Mouse (Mus musculus) megakaryocyte, embryonic 14.5 days (primary cell): ENCODE data around the gene Acly. TPM values are rescaled to one million over a fixed set of nuclear protein-coding genes. Genes with fewer than 3 reads are reported as not detected.
A peak's percentile ranks its signal among the peaks of the same experiment; 100 is the strongest.

ENCODE experiments used
- H3K27me3 ChIP-seq: replicated peaks from 2 replicates; pipeline ENCODE3; 2012; ENCODE audit warnings: inconsistent platforms
- H3K36me3 ChIP-seq: replicated peaks from 2 replicates; pipeline ENCODE3; 2012; ENCODE audit warnings: low read length, inconsistent platforms, mixed read lengths
- H3K4me1 ChIP-seq: 2 replicates; pipeline ENCODE4 v1.6.1; 2012; ENCODE audit warnings: inconsistent platforms
- H3K4me3 ChIP-seq: replicated peaks from 2 replicates; pipeline ENCODE3; 2012; ENCODE audit warnings: moderate library complexity, mild to moderate bottlenecking, inconsistent platforms
- H3K9me3 ChIP-seq: 2 replicates; pipeline ENCODE4 v1.6.1; 2012; ENCODE audit warnings: inconsistent platforms
- FLI1 ChIP-seq: IDR thresholded peaks from 2 replicates; pipeline ENCODE4 v1.6.1; 2012; ENCODE audit warnings: low read length, inconsistent platforms, mixed read lengths
- GATA1 ChIP-seq: IDR thresholded peaks from 3 replicates; pipeline ENCODE4 v1.6.1; 2012; ENCODE audit warnings: mixed read lengths, low read length, inconsistent platforms, borderline replicate concordance
- polyA plus RNA-seq: library from polyadenylated mRNA; stranded (reverse); fragments of >175 nt; gene quantifications from 2 replicates; pipeline ENCODE4 v1.2.3, GENCODE M21; 2012; ENCODE audit warnings: low replicate concordance; ENCODE audit not compliant: insufficient read depth

Gene Acly
- polyA plus RNA-seq, 1 experiment = 21.1 TPM

GRCm38 (mm10) chr11:100567815-100568245, 40.0 kb upstream of the Acly start:
- H3K4me3 ChIP-seq = no peak overlapping the region
- TF ChIP-seq GATA1 = no peak
- no peaks in the 10 kb centered on the region for H3K36me3 ChIP-seq
- peaks cover 15% of the 10 kb centered on the region for H3K27me3 ChIP-seq
- peaks cover 28% of the 10 kb centered on the region for H3K4me1 ChIP-seq
- peaks cover 4% of the 10 kb centered on the region for H3K9me3 ChIP-seq

- peaks cover 28% of the 10 kb centered on the region for H3K4me1 ChIP-seq
- TF ChIP-seq FLI1 (no peak), GATA1 (no peak)
These were observed 39.4 kb upstream of the Acly start for GRCm38 (mm10) chr11:100567229-100567628.

DNA sequence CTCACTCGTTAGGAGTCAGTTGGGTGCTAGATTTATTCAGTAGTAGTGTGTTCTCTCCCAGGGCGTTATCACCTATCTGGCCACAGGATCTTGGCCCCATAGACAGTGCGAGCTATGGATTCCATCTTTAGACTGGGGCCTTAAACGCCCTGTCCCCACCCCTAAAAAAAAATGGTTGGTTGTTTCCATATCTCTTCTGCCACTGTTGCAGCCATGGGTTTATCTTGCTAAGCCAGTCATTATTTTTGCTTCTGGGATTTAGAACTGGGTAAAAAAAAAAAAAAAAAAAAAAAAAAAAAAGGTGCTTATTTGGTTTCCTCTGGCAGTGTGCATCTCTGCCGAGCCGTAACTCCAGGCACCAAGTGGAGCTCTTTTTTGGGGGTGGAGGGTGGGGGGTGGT, 36.9 kb upstream of the Acly start:
- H3K4me3 ChIP-seq = no peak overlapping the region
- no peak for TF ChIP-seq FLI1
- no peak for TF ChIP-seq GATA1
- H3K4me1 ChIP-seq = peaks cover 5% of the 10 kb centered on the region; the same call in 1 of the 2 replicates
- no peaks in the 10 kb centered on the region for H3K36me3 ChIP-seq
- peaks cover 4% of the 10 kb centered on the region for H3K9me3 ChIP-seq
- peaks cover 19% of the 10 kb centered on the region for H3K27me3 ChIP-seq

More at GRCm38 (mm10) chr11:100567229-100567628, 39.4 kb upstream of the Acly start:
- Histone ChIP-seq H3K36me3 (no peaks in the 10 kb centered on the region), H3K9me3 (peaks cover 4% of the 10 kb centered on the region), H3K4me3 (no peak overlapping the region), H3K27me3 (peaks cover 17% of the 10 kb centered on the region)

DNA sequence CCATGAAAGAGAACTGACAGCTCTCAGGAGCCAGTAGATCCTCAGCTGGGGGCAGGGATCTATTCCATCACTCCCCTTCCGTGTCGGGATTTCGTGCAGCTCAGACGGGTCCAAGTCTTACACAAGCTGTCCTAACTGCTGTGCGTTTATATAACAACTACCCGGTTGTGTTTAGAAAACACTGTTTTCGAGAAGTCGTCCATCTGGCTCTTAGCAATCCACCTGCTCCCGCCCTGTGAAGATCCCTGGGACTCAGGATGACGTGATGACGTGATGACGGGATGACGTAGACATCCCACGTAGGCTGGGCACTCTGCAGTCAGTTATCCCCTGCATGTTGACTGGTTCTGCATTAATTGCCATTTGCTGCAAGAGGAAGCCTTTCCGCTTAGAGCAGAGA, 36.5 kb upstream of the Acly start:
- Histone ChIP-seq H3K9me3 (peaks cover 4% of the 10 kb centered on the region), H3K27me3 (peaks cover 22% of the 10 kb centered on the region), H3K4me1 (peaks cover 4% of the 10 kb centered on the region; the same call in 1 of the 2 replicates), H3K36me3 (no peaks in the 10 kb centered on the region), H3K4me3 (no peak overlapping the region)
- TF ChIP-seq FLI1 (no peak), GATA1 (no peak)

DNA sequence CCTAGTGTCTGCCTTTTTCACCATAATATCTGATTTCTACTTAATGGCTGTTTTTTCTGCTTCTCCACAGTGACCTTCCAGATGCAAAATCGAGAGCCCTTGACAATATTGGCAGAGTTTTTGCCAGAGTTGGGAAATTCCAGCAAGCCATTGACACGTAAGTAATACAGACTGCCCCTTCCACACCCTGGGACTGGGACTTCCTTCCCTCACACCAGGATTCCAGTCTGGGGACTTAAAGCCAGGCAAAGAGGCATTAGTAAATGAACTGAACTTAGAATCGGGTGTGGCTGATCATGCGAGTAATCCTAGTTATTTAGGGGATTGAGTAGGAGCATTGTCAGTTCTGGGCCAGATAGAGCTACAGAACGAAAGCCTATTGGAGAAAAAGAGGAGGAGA, 33.9 kb upstream of the Acly start:
- Histone ChIP-seq H3K4me1 (no peaks in the 10 kb centered on the region), H3K36me3 (no peaks in the 10 kb centered on the region), H3K4me3 (no peak overlapping the region), H3K9me3 (peaks cover 4% of the 10 kb centered on the region), H3K27me3 (peaks cover 28% of the 10 kb centered on the region)
- no peak for TF ChIP-seq FLI1

DNA sequence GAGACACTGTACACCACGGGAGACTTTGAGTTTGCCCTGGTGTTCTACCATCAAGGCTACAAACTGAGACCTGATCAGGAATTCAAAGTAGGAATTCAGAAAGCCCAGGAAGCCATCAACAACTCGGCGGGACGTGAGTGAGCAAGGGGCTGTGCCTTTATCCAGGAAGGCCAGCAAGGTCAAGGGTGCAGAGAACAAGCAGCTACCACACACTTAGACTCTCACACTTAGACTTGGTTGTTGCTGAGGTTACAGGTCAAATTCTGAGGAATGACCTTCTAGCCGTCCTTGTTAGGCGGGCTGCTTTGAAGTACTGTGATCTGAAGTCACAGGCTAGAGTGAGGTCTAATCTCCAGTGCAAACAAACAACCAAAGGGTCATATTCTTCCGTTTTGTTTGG, 31.7 kb upstream of the Acly start:
- Histone ChIP-seq H3K4me1 (peaks cover 17% of the 10 kb centered on the region), H3K9me3 (peaks cover 3% of the 10 kb centered on the region), H3K27me3 (peaks cover 27% of the 10 kb centered on the region), H3K36me3 (no peaks in the 10 kb centered on the region), H3K4me3 (no peak overlapping the region)
- TF ChIP-seq FLI1 = no peak
- no peak for TF ChIP-seq GATA1

DNA sequence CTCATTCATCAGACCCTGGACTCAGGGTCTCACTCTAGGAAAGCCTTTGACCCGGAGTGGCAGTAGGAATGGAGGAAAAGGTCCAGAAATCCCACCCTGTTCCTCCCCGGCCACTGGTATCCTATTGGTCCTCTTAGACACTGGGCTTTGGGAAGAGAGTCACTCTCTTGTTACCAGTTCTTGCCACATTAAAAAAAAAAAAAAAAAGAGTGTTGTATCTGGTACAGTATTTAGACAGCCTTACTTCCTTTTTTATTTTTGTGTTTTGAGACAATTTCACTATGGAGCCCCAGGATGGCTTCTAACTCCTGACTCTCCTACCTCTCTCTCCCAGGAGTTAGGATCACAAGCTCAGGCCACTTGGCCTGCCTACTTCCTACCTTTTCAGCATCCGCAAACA, 29.8 kb upstream of the Acly start:
- TF ChIP-seq GATA1 = no peak
- no peak for TF ChIP-seq FLI1
- no peaks in the 10 kb centered on the region for H3K9me3 ChIP-seq
- no peaks in the 10 kb centered on the region for H3K36me3 ChIP-seq
- peaks cover 31% of the 10 kb centered on the region for H3K4me1 ChIP-seq
- peaks cover 16% of the 10 kb centered on the region for H3K27me3 ChIP-seq
- no peak overlapping the region for H3K4me3 ChIP-seq

- Histone ChIP-seq H3K4me1 (peaks cover 33% of the 10 kb centered on the region), H3K4me3 (peak overlapping the region; percentile 90), H3K9me3 (no peaks in the 10 kb centered on the region), H3K27me3 (peaks cover 19% of the 10 kb centered on the region), H3K36me3 (no peaks in the 10 kb centered on the region)
- no peak for TF ChIP-seq GATA1
- TF ChIP-seq FLI1 = no peak
These were observed 27.8 kb upstream of the Acly start for GRCm38 (mm10) chr11:100555583-100555982.

DNA sequence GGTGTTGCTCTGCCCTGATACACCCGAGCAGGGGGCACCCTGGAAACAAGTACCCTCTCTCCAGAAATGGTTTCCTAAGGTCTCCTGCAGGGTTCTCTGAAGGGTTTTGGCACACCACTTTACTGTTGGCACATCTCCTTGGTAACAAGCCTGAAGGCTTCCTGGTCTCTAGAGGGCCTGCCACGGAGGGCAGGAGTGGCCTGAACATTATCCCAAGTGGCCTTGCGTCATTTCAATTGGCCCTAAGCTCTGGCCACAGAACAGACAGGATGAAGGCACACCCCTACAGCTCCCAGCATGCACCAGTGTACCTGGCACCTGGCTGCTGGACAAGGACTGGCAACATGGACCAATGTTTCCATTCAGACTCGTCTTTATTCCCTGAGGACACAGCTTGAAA, 25.0 kb upstream of the Acly start:
- H3K4me3 ChIP-seq = no peak overlapping the region
- TF ChIP-seq FLI1 (no peak), GATA1 (no peak)
- peaks cover 7% of the 10 kb centered on the region for H3K27me3 ChIP-seq
- H3K4me1 ChIP-seq = peaks cover 53% of the 10 kb centered on the region
- no peaks in the 10 kb centered on the region for H3K9me3 ChIP-seq
- H3K36me3 ChIP-seq = no peaks in the 10 kb centered on the region

DNA sequence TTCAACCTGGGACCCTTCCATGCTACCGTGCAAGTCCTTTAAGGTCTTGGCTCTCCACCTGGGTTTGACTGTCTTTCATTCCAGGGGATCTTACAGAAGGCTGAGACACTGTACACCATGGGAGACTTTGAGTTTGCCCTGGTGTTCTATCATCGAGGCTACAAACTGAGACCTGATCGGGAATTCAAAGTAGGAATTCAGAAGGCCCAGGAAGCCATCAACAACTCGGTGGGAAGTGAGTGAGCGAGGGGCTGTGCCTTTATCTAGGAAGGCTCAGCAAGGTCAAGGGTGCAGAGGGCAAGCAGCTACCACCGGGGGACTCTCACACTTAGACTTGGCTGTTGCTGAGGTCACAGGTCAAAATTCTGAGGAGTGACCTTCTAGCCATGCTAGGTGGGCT, 22.3 kb upstream of the Acly start:
- peaks cover 67% of the 10 kb centered on the region for H3K4me1 ChIP-seq
- H3K36me3 ChIP-seq = no peaks in the 10 kb centered on the region
- H3K4me3 ChIP-seq = no peak overlapping the region
- peaks cover 4% of the 10 kb centered on the region for H3K27me3 ChIP-seq
- TF ChIP-seq GATA1 = no peak
- TF ChIP-seq FLI1 = no peak
- H3K9me3 ChIP-seq = no peaks in the 10 kb centered on the region

- H3K36me3 ChIP-seq = no peaks in the 10 kb centered on the region
- H3K9me3 ChIP-seq = no peaks in the 10 kb centered on the region
- no peak overlapping the region for H3K4me3 ChIP-seq
- TF ChIP-seq FLI1 = no peak
- TF ChIP-seq GATA1 = no peak
- H3K27me3 ChIP-seq = peaks cover 4% of the 10 kb centered on the region
- H3K4me1 ChIP-seq = peaks cover 67% of the 10 kb centered on the region
These were observed 21.7 kb upstream of the Acly start for GRCm38 (mm10) chr11:100549466-100549865.
